Mouse (Mus musculus): Measurements from ENCODE around the gene Rras2.

The Rras2 gene

GRCm38 (mm10) chr7:114070458-114070840, 47.1 kb downstream of the Rras2 start:
- DNase-seq, result no peak

- DNase-seq, result no peak
Observed at GRCm38 (mm10) chr7:114069726-114070457, 47.7 kb downstream of the Rras2 start.

GRCm38 (mm10) chr7:114068956-114069533, 48.5 kb downstream of the Rras2 start:
- no peak for DNase-seq

GRCm38 (mm10) chr7:114066529-114067178, 50.9 kb downstream of the Rras2 start:
- peak; percentile 81 for DNase-seq

GRCm38 (mm10) chr7:114065407-114066185, 52.0 kb downstream of the Rras2 start:
- no peak for DNase-seq

- DNase-seq, result no peak
Observed at GRCm38 (mm10) chr7:114063966-114064365, 53.6 kb downstream of the Rras2 start.

- DNase-seq, result no peak
Observed at GRCm38 (mm10) chr7:114063534-114063933, 54.0 kb downstream of the Rras2 start.

GRCm38 (mm10) chr7:114062451-114062850, 55.1 kb downstream of the Rras2 start:
- DNase-seq, result no peak

GRCm38 (mm10) chr7:114060445-114060844, 57.1 kb downstream of the Rras2 start:
- DNase-seq, result no peak

GRCm38 (mm10) chr7:114058927-114059441, 58.6 kb downstream of the Rras2 start:
- no peak for DNase-seq

GRCm38 (mm10) chr7:114058166-114058565, 59.4 kb downstream of the Rras2 start:
- DNase-seq, result no peak

- DNase-seq, result no peak
Observed at GRCm38 (mm10) chr7:114053720-114054119, 63.9 kb downstream of the Rras2 start.

GRCm38 (mm10) chr7:114045814-114046213, 71.8 kb downstream of the Rras2 start:
- DNase-seq, result no peak

- DNase-seq, result no peak
Observed at GRCm38 (mm10) chr7:114043929-114044549, 73.5 kb downstream of the Rras2 start.

GRCm38 (mm10) chr7:114042973-114043928, 74.3 kb downstream of the Rras2 start:
- DNase-seq, result no peak

GRCm38 (mm10) chr7:114041349-114041748, 76.2 kb downstream of the Rras2 start:
- no peak for DNase-seq

- no peak for DNase-seq
Observed at GRCm38 (mm10) chr7:114037237-114037636, 80.3 kb downstream of the Rras2 start.

GRCm38 (mm10) chr7:114029596-114029995, 88.0 kb downstream of the Rras2 start:
- DNase-seq, result peak; percentile 76

GRCm38 (mm10) chr7:114028828-114029227, 88.8 kb downstream of the Rras2 start:
- DNase-seq, result no peak

- peak; percentile 86 for DNase-seq
Observed at GRCm38 (mm10) chr7:114027406-114027805, 90.2 kb downstream of the Rras2 start.

GRCm38 (mm10) chr7:114026923-114027322, 90.7 kb downstream of the Rras2 start:
- DNase-seq, result no peak

Data from cerebellum, adult 11 months (tissue).